Mouse (Mus musculus) lung, adult 2 months (tissue): ENCODE data around the gene Pkd1l2. TPM values are rescaled to one million over a fixed set of nuclear protein-coding genes. Genes with fewer than 3 reads are reported as not detected.

ENCODE experiments used
- DNase-seq: peaks from one replicate; pipeline ENCODE4 v3.0.0; 2022
- H3K4me1 ChIP-seq: fragments of 200-500 bp; 2 replicates; pipeline ENCODE4 v1.6.1; 2011; ENCODE audit warnings: low read length; ENCODE audit not compliant: control insufficient read depth, insufficient read depth
- H3K4me3 ChIP-seq: fragments of 200-500 bp; replicated peaks from 2 replicates; pipeline ENCODE3; 2011; ENCODE audit warnings: low read depth, mild to moderate bottlenecking, control low read depth, low read length; ENCODE audit errors: extremely low read depth
- CTCF ChIP-seq: fragments of 200-500 bp; IDR thresholded peaks from 2 replicates; pipeline ENCODE4 v1.5.1; 2011; ENCODE audit warnings: mild to moderate bottlenecking, low read length, control low read depth; ENCODE audit not compliant: insufficient read depth
- POLR2A ChIP-seq: fragments of 200-500 bp; IDR thresholded peaks from 2 replicates; pipeline ENCODE4 v1.6.1; 2011; ENCODE audit warnings: low read depth, mild to moderate bottlenecking, control low read depth, low read length, borderline replicate concordance; ENCODE audit errors: extremely low read depth
- WGBS: fragments of 180-500 bp; shearing (Covaris S2); methylation state at CpG from one replicate; pipeline ENCODE4 v1.1.7; 2018; 5-methylcytosine and 5-hydroxymethylcytosine counted together
- polyA plus RNA-seq: library from polyadenylated mRNA; depleted of rRNA; stranded (reverse); fragments of >200 nt; gene quantifications from 2 replicates; pipeline ENCODE4 v1.2.3, GENCODE M21; 2012; rRNA removed

Pkd1l2 gene
- polyA plus RNA-seq, 1 experiment: 0.06 TPM

DNA sequence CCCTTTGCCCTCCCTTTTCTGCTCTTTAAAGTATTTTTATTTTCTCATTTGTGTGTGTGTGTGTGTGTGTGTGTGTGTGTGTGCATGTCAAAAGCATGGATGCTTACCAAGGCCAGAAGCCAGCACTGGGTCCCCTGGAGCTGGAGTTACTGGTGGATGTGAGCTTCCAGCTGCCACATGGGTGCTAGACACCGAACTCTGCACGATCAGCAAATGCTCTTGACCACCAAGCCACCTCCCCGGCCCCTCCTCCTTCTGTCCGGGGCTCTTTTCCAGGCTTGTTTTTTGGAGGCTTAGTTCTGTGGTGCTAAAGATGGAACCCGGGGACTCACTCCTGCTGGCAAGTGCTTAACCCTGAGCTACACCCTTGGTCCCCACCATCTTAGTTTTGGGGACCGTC, 135.4 kb downstream of the Pkd1l2 start:
- no peak for DNase-seq
- TF ChIP-seq POLR2A (no peak), CTCF (no peak)
- WGBS: 53% methylated on average over 6 of the region's 6 CpGs
- peaks cover 4% of the 10 kb centered on the region; the same call in 1 of the 2 replicates for H3K4me1 ChIP-seq
- no peak overlapping the region for H3K4me3 ChIP-seq

- no peak for TF ChIP-seq POLR2A
- TF ChIP-seq CTCF: no peak
- 47% methylated on average over 21 of the region's 21 CpGs for WGBS
- no peak for DNase-seq
- Histone ChIP-seq H3K4me3 (peak overlapping the region; percentile 38), H3K4me1 (peaks cover 1% of the 10 kb centered on the region; the same call in 1 of the 2 replicates)
These were observed 135.9 kb downstream of the Pkd1l2 start for GRCm38 (mm10) chr8:116946268-116946838.

Other genes starting within 250 kb of the Pkd1l2 start
- gene Cmc2, start 161.0 kb downstream of the Pkd1l2 start, polyA plus RNA-seq: 4.8 and 8.1 TPM in 2 replicates
- gene Cenpn, start 160.7 kb downstream of the Pkd1l2 start, polyA plus RNA-seq: 0.74 and 1.2 TPM in 2 replicates
- gene Atmin, start 139.1 kb downstream of the Pkd1l2 start, polyA plus RNA-seq: 13.9 and 15.9 TPM in 2 replicates
- 1.2 and 1.5 TPM in 2 replicates for gene 1700030J22Rik, start 103.5 kb downstream of the Pkd1l2 start, polyA plus RNA-seq
- gene Gcsh, start 88.9 kb downstream of the Pkd1l2 start, polyA plus RNA-seq: 10.2 and 14.7 TPM in 2 replicates
- 0.34 TPM in 1 of 2 replicates, not detected in the other for gene Bco1, start 13.4 kb upstream of the Pkd1l2 start, polyA plus RNA-seq
- gene Gan, start 75.7 kb upstream of the Pkd1l2 start, polyA plus RNA-seq: 5.6 and 8.6 TPM in 2 replicates
- 53.1 and 62.3 TPM in 2 replicates for gene Cmip, start 174.6 kb upstream of the Pkd1l2 start, polyA plus RNA-seq